Comparison of ENCODE assay signal across 11 mouse cellular contexts in genomic region chr5:28465526-28465925, GRCm38 (mm10). TPM values are rescaled to one million over a fixed set of nuclear protein-coding genes. Genes with fewer than 3 reads are reported as not detected.
A peak's percentile ranks its signal among the peaks of the same experiment; 100 is the strongest.
DNase-seq lines count a peak whose midpoint lies in the region; ATAC-seq and TF ChIP-seq lines count a peak whose summit lies in the region.
"Had no signal": no experiment of that assay in that cellular context is flagged by ENCODE, and none has a peak within 500 bp of the region (broad histone marks: within the 10 kb centered on the region; RNA-seq: fewer than 3 reads in every experiment).

No protein-coding gene starts in this region.

- H3K27ac ChIP-seq in heart, postnatal 0 days (ENCODE audit: low read depth), result no peak overlapping the region
- peak overlapping the region; percentile 64; the same call in 1 of the 2 replicates for H3K27ac ChIP-seq in intestine, embryonic 14.5 days (ENCODE audit: low read depth)
- no peak overlapping the region for H3K27ac ChIP-seq in midbrain, postnatal 0 days (ENCODE audit: low read depth, low read length)
- H3K27ac ChIP-seq: macrophage had no signal

- no peaks in the 10 kb centered on the region for H3K36me3 ChIP-seq in heart, postnatal 0 days (replicated peaks; ENCODE audit: control insufficient read depth, insufficient read depth, low read length)
- H3K36me3 ChIP-seq in intestine, embryonic 14.5 days (ENCODE audit: control insufficient read depth, insufficient read depth, low read length), result no peaks in the 10 kb centered on the region
- H3K36me3 ChIP-seq in midbrain, postnatal 0 days (ENCODE audit: insufficient read depth, low read length), result no peaks in the 10 kb centered on the region

- no peaks in the 10 kb centered on the region for H3K4me1 ChIP-seq in heart, postnatal 0 days (ENCODE audit: control insufficient read depth, insufficient read depth)
- H3K4me1 ChIP-seq in intestine, embryonic 14.5 days (replicated peaks; ENCODE audit: control insufficient read depth, insufficient read depth, low read length), result peaks cover 4% of the 10 kb centered on the region; the same call in 1 of the 2 replicates
- H3K4me1 ChIP-seq in midbrain, postnatal 0 days (ENCODE audit: insufficient read depth, low read length), result peaks cover 4% of the 10 kb centered on the region; the same call in 1 of the 2 replicates

- no peak for ATAC-seq in heart, postnatal 0 days (ENCODE audit: insufficient read depth, low read depth)
- no peak for ATAC-seq in intestine, embryonic 14.5 days (replicated peaks; ENCODE audit: low FRiP score, low TSS enrichment, low read depth)
- no peak for ATAC-seq in midbrain, postnatal 0 days (ENCODE audit: low FRiP score)

- no peak for DNase-seq in heart, postnatal 0 days (ENCODE audit: low spot score)
- DNase-seq in heart, adult 18-20 months, result no peak
- DNase-seq in embryo, embryonic 9.5 days (ENCODE audit: extremely low spot score), result peak; percentile 31
- DNase-seq in intestine, embryonic 14.5 days (ENCODE audit: low spot score), result no peak
- no peak for DNase-seq in midbrain, postnatal 0 days (ENCODE audit: low spot score)
- DNase-seq in gastrocnemius, postnatal 25 days, result no peak
- no peak for DNase-seq in thymus, postnatal 0 days (ENCODE audit: low spot score)
- no peak for DNase-seq in gastrocnemius, postnatal 10 days
- DNase-seq: cerebellum, adult 8-10 months had no signal

- H3K9me3 ChIP-seq in heart, postnatal 0 days (replicated peaks; ENCODE audit: control insufficient read depth, low read length), result no peaks in the 10 kb centered on the region
- H3K9me3 ChIP-seq in intestine, embryonic 14.5 days (ENCODE audit: control insufficient read depth, low read length), result no peaks in the 10 kb centered on the region
- H3K9me3 ChIP-seq in midbrain, postnatal 0 days (ENCODE audit: low read length), result no peaks in the 10 kb centered on the region

- TF ChIP-seq CTCF in heart, postnatal 0 days (IDR thresholded peaks at IDR 0.05; ENCODE audit: low read depth), result no peak
- no peak for TF ChIP-seq CTCF in midbrain, postnatal 0 days (IDR thresholded peaks at IDR 0.05)

- no peak overlapping the region for H3K9ac ChIP-seq in heart, postnatal 0 days (replicated peaks; ENCODE audit: low read depth, low read length)
- peak overlapping the region; percentile 56 for H3K9ac ChIP-seq in intestine, embryonic 14.5 days (ENCODE audit: low read length)
- peak overlapping the region; percentile 63; the same call in 1 of the 2 replicates for H3K9ac ChIP-seq in midbrain, postnatal 0 days (replicated peaks; ENCODE audit: low read length, poor library complexity, severe bottlenecking)

- TF ChIP-seq EP300 in heart, postnatal 0 days (IDR thresholded peaks at IDR 0.05; ENCODE audit: low read depth), result no peak

- under 1% methylated on average over 18 of the region's 18 CpGs for WGBS in heart, postnatal 0 days
- under 1% methylated on average over 18 of the region's 18 CpGs for WGBS in intestine, embryonic 14.5 days
- WGBS in midbrain, postnatal 0 days, result 2% methylated on average over 18 of the region's 18 CpGs

- H3K4me3 ChIP-seq in heart, postnatal 0 days (ENCODE audit: low read depth, low read length), result peak overlapping the region; percentile 44; the same call in 1 of the 2 replicates
- peak overlapping the region; percentile 45 for H3K4me3 ChIP-seq in intestine, embryonic 14.5 days (ENCODE audit: low read depth, low read length)
- peak overlapping the region; percentile 59 for H3K4me3 ChIP-seq in midbrain, postnatal 0 days (ENCODE audit: low read depth, low read length)

- peaks cover 100% of the 10 kb centered on the region for H3K27me3 ChIP-seq in heart, postnatal 0 days (ENCODE audit: control insufficient read depth, insufficient read depth, low read length)
- H3K27me3 ChIP-seq in intestine, embryonic 14.5 days (replicated peaks; ENCODE audit: control insufficient read depth, insufficient read depth, low read length), result peaks cover 88% of the 10 kb centered on the region
- H3K27me3 ChIP-seq in midbrain, postnatal 0 days (ENCODE audit: insufficient read depth, low read length), result peaks cover 64% of the 10 kb centered on the region

- peak overlapping the region; percentile 63; the same call in 1 of the 2 replicates for H3K4me2 ChIP-seq in heart, postnatal 0 days (ENCODE audit: low read depth, low read length)
- H3K4me2 ChIP-seq in intestine, embryonic 14.5 days (ENCODE audit: low read length), result peak overlapping the region; percentile 62
- peak overlapping the region; percentile 89 for H3K4me2 ChIP-seq in midbrain, postnatal 0 days (ENCODE audit: low read depth, low read length, poor library complexity, severe bottlenecking)

RNA-seq across cellular contexts. Expression of gene Shh, which starts 1.5 kb away (rescaled TPM):
- total RNA-seq in heart, postnatal 0 days (2014; rRNA removed; ENCODE audit: low replicate concordance), result 0.38 TPM in 1 of 2 replicates, not detected in the other
- polyA plus RNA-seq in heart, postnatal 0 days (2015; fragmentation: Nextera tagmentation; extraction: Ambion mirVana), result not detected in 2 replicates
- total RNA-seq in heart, adult 18-20 months (2021), result not detected
- 7.8 and 8.9 TPM in 2 replicates for polyA plus RNA-seq in intestine, embryonic 14.5 days (2014; fragmentation: Nextera tagmentation; extraction: Ambion mirVana)
- total RNA-seq in midbrain, postnatal 0 days (2014; rRNA removed), result 1.4 and 3.2 TPM in 2 replicates
- polyA plus RNA-seq in midbrain, postnatal 0 days (2015; fragmentation: Nextera tagmentation; extraction: Ambion mirVana), result 0.83 and 0.86 TPM in 2 replicates
- total RNA-seq in gastrocnemius, postnatal 25 days (2021), result not detected
- polyA plus RNA-seq in thymus, postnatal 0 days (2015; fragmentation: Nextera tagmentation; extraction: Ambion mirVana), result 0.04 TPM in 1 of 2 replicates, not detected in the other
- not detected for total RNA-seq in gastrocnemius, postnatal 10 days (2021)
- total RNA-seq: ES-E14 had no signal
- polyA plus RNA-seq: macrophage had no signal
